Mouse (Mus musculus) neural tube, embryonic 15.5 days (tissue): Measurements from ENCODE around the gene Ltbr. TPM values are rescaled to one million over a fixed set of nuclear protein-coding genes. Genes with fewer than 3 reads are reported as not detected.

ENCODE experiments used
- ATAC-seq: fragments of 200-750 bp; cut with Nextera tagmentation; 2 replicates; pipeline ENCODE4 v1.8.0; 2017; ENCODE audit warnings: mild to moderate bottlenecking, moderate TSS enrichment, moderate library complexity; ENCODE audit not compliant: low FRiP score
- H3K27ac ChIP-seq: fragments of 300-500 bp; sonication (generic); replicated peaks from 2 replicates; pipeline ENCODE4 v1.5.1; 2015; ENCODE audit warnings: mild to moderate bottlenecking, inconsistent platforms
- H3K27me3 ChIP-seq: fragments of 300-500 bp; sonication (generic); replicated peaks from 2 replicates; pipeline ENCODE4 v1.6.1; 2015; ENCODE audit warnings: inconsistent platforms
- H3K36me3 ChIP-seq: fragments of 300-500 bp; sonication (generic); 2 replicates; pipeline ENCODE4 v1.6.1; 2015; ENCODE audit warnings: inconsistent platforms
- H3K4me1 ChIP-seq: fragments of 300-500 bp; sonication (generic); 2 replicates; pipeline ENCODE4 v1.6.1; 2015; ENCODE audit warnings: inconsistent platforms
- H3K4me2 ChIP-seq: fragments of 300-500 bp; sonication (generic); 2 replicates; pipeline ENCODE4 v1.6.1; 2015; ENCODE audit warnings: inconsistent platforms, mild to moderate bottlenecking, moderate library complexity
- H3K4me3 ChIP-seq: fragments of 300-500 bp; sonication (generic); replicated peaks from 2 replicates; pipeline ENCODE4 v1.5.1; 2015; ENCODE audit warnings: mild to moderate bottlenecking, inconsistent platforms
- H3K9ac ChIP-seq: fragments of 300-500 bp; sonication (generic); replicated peaks from 2 replicates; pipeline ENCODE4 v1.6.1; 2015; ENCODE audit warnings: mild to moderate bottlenecking, inconsistent platforms
- H3K9me3 ChIP-seq: fragments of 300-500 bp; sonication (generic); replicated peaks from 2 replicates; pipeline ENCODE4 v1.6.1; 2016; ENCODE audit warnings: inconsistent platforms
- WGBS: fragments of 180-500 bp; shearing (Covaris S2); methylation state at CpG from one replicate; pipeline ENCODE4 v1.1.7; 2015; ENCODE audit warnings: mixed read lengths; 5-methylcytosine and 5-hydroxymethylcytosine counted together
- polyA plus RNA-seq: library from polyadenylated mRNA; unstranded; fragments of >200 nt; fragmentation: Nextera tagmentation; extraction: Ambion mirVana; gene quantifications from 2 replicates; pipeline ENCODE4 v1.2.1, GENCODE M21; 2015

The Ltbr gene
- polyA plus RNA-seq, 1 experiment from 2014 or later = 19.5 TPM

GRCm38 (mm10) chr6:125352811-125353210, 39.1 kb upstream of the Ltbr start:
- no peak overlapping the region for H3K27ac ChIP-seq
- WGBS = 52% methylated on average over 4 of the region's 4 CpGs
- no peak overlapping the region for H3K4me2 ChIP-seq
- ATAC-seq = no peak
- H3K4me3 ChIP-seq = no peak overlapping the region
- 0 out of 2 replicates have a peak, but pooled peaks cover 6% of the 10 kb centered on the region for H3K27me3 ChIP-seq
- no peaks in the 10 kb centered on the region for H3K9me3 ChIP-seq
- H3K9ac ChIP-seq = no peak overlapping the region
- peaks cover 47% of the 10 kb centered on the region for H3K4me1 ChIP-seq
- no peaks in the 10 kb centered on the region for H3K36me3 ChIP-seq

GRCm38 (mm10) chr6:125352046-125352384, 38.3 kb upstream of the Ltbr start:
- H3K9ac ChIP-seq = no peak overlapping the region
- no peak overlapping the region for H3K4me2 ChIP-seq
- no peak overlapping the region for H3K4me3 ChIP-seq
- no peaks in the 10 kb centered on the region for H3K36me3 ChIP-seq
- H3K27me3 ChIP-seq = 0 out of 2 replicates have a peak, but pooled peaks cover 6% of the 10 kb centered on the region
- ATAC-seq = no peak
- H3K4me1 ChIP-seq = peaks cover 47% of the 10 kb centered on the region
- WGBS = 74% methylated on average over 5 of the region's 5 CpGs
- no peak overlapping the region for H3K27ac ChIP-seq
- H3K9me3 ChIP-seq = no peaks in the 10 kb centered on the region

GRCm38 (mm10) chr6:125351368-125352045, 37.8 kb upstream of the Ltbr start:
- Histone ChIP-seq H3K27me3 (0 out of 2 replicates have a peak, but pooled peaks cover 6% of the 10 kb centered on the region), H3K9me3 (no peaks in the 10 kb centered on the region), H3K27ac (no peak overlapping the region), H3K9ac (no peak overlapping the region), H3K4me3 (no peak overlapping the region), H3K4me1 (peaks cover 47% of the 10 kb centered on the region), H3K36me3 (no peaks in the 10 kb centered on the region), H3K4me2 (peak overlapping the region; percentile 62; the same call in 1 of the 2 replicates)
- 70% methylated on average over 8 of the region's 8 CpGs for WGBS
- ATAC-seq = no peak

- no peaks in the 10 kb centered on the region for H3K9me3 ChIP-seq
- 89% methylated on average over 2 of the region's 2 CpGs for WGBS
- no peak for ATAC-seq
- H3K27ac ChIP-seq = no peak overlapping the region
- H3K4me1 ChIP-seq = peaks cover 44% of the 10 kb centered on the region
- H3K4me3 ChIP-seq = peak overlapping the region; percentile 39; the same call in 1 of the 2 replicates
- peak overlapping the region; percentile 62 for H3K4me2 ChIP-seq
- H3K9ac ChIP-seq = no peak overlapping the region
- H3K27me3 ChIP-seq = 0 out of 2 replicates have a peak, but pooled peaks cover 6% of the 10 kb centered on the region
- H3K36me3 ChIP-seq = no peaks in the 10 kb centered on the region
Measured at GRCm38 (mm10) chr6:125350995-125351324, 37.3 kb upstream of the Ltbr start.

GRCm38 (mm10) chr6:125350231-125350994, 36.7 kb upstream of the Ltbr start:
- 16% methylated on average over 20 of the region's 20 CpGs for WGBS
- peaks cover 39% of the 10 kb centered on the region for H3K4me1 ChIP-seq
- H3K9me3 ChIP-seq = no peaks in the 10 kb centered on the region
- no peak for ATAC-seq
- H3K9ac ChIP-seq = peak overlapping the region; percentile 34; the same call in 1 of the 2 replicates
- H3K4me2 ChIP-seq = peak overlapping the region; percentile 62
- H3K36me3 ChIP-seq = no peaks in the 10 kb centered on the region
- 0 out of 2 replicates have a peak overlapping the region, but pooled peaks have one; percentile 24 for H3K27ac ChIP-seq
- H3K27me3 ChIP-seq = 0 out of 2 replicates have a peak, but pooled peaks cover 6% of the 10 kb centered on the region
- H3K4me3 ChIP-seq = peak overlapping the region; percentile 39

- peak overlapping the region; percentile 39 for H3K4me3 ChIP-seq
- no peaks in the 10 kb centered on the region for H3K36me3 ChIP-seq
- H3K4me2 ChIP-seq = peak overlapping the region; percentile 62
- ATAC-seq = peak; percentile 49; the same call in 1 of the 2 replicates
- H3K27me3 ChIP-seq = 0 out of 2 replicates have a peak, but pooled peaks cover 6% of the 10 kb centered on the region
- 1% methylated on average over 26 of the region's 27 CpGs for WGBS
- H3K27ac ChIP-seq = 0 out of 2 replicates have a peak overlapping the region, but pooled peaks have one; percentile 33
- peaks cover 32% of the 10 kb centered on the region for H3K4me1 ChIP-seq
- H3K9me3 ChIP-seq = no peaks in the 10 kb centered on the region
- H3K9ac ChIP-seq = peak overlapping the region; percentile 34
Measured at GRCm38 (mm10) chr6:125349575-125350230, 36.0 kb upstream of the Ltbr start.

GRCm38 (mm10) chr6:125348721-125349574, 35.3 kb upstream of the Ltbr start, which contains the start of gene Tnfrsf1a:
TSS of gene Tnfrsf1a (plus strand) at chr6:125349362.
- Histone ChIP-seq H3K9me3 (no peaks in the 10 kb centered on the region), H3K4me2 (peak within 1 kb of the TSS; percentile 62), H3K27ac (peak within 1 kb of the TSS; percentile 33; the same call in 1 of the 2 replicates), H3K4me3 (peak within 1 kb of the TSS; percentile 39), H3K9ac (peak within 1 kb of the TSS; percentile 34), H3K27me3 (0 out of 2 replicates have a peak, but pooled peaks cover 6% of the 10 kb centered on the region), H3K4me1 (peaks cover 25% of the 10 kb centered on the region), H3K36me3 (no peaks in the 10 kb centered on the region)
- ATAC-seq = no peak
- WGBS = 6% methylated on average over 22 of the region's 22 CpGs

- H3K27me3 ChIP-seq = 0 out of 2 replicates have a peak, but pooled peaks cover 6% of the 10 kb centered on the region
- WGBS = 60% methylated on average over 2 of the region's 2 CpGs
- ATAC-seq = no peak
- H3K4me2 ChIP-seq = no peak overlapping the region
- H3K4me1 ChIP-seq = peaks cover 16% of the 10 kb centered on the region
- no peaks in the 10 kb centered on the region for H3K9me3 ChIP-seq
- no peak overlapping the region for H3K27ac ChIP-seq
- H3K9ac ChIP-seq = no peak overlapping the region
- H3K4me3 ChIP-seq = no peak overlapping the region
- no peaks in the 10 kb centered on the region for H3K36me3 ChIP-seq
Measured at GRCm38 (mm10) chr6:125346029-125346428, 32.3 kb upstream of the Ltbr start.

GRCm38 (mm10) chr6:125345625-125346024, 31.9 kb upstream of the Ltbr start:
- H3K36me3 ChIP-seq = no peaks in the 10 kb centered on the region
- no peak for ATAC-seq
- no peak overlapping the region for H3K27ac ChIP-seq
- H3K9me3 ChIP-seq = no peaks in the 10 kb centered on the region
- H3K4me2 ChIP-seq = no peak overlapping the region
- WGBS = 68% methylated on average over 1 of the region's 1 CpGs
- H3K4me1 ChIP-seq = peaks cover 16% of the 10 kb centered on the region
- H3K9ac ChIP-seq = no peak overlapping the region
- no peak overlapping the region for H3K4me3 ChIP-seq
- H3K27me3 ChIP-seq = 0 out of 2 replicates have a peak, but pooled peaks cover 6% of the 10 kb centered on the region

GRCm38 (mm10) chr6:125344866-125345265, 31.2 kb upstream of the Ltbr start:
- Histone ChIP-seq H3K36me3 (no peaks in the 10 kb centered on the region), H3K27ac (no peak overlapping the region), H3K27me3 (0 out of 2 replicates have a peak, but pooled peaks cover 6% of the 10 kb centered on the region), H3K4me2 (no peak overlapping the region), H3K4me1 (peaks cover 14% of the 10 kb centered on the region), H3K9ac (no peak overlapping the region), H3K4me3 (no peak overlapping the region), H3K9me3 (no peaks in the 10 kb centered on the region)
- WGBS = 63% methylated on average over 4 of the region's 4 CpGs
- ATAC-seq = no peak
